Mouse (Mus musculus) cerebellum, adult 2 months (tissue): Measurements from ENCODE around the gene Eda.

Source experiments
- CTCF ChIP-seq: fragments of 200-500 bp; IDR thresholded peaks from 2 replicates; pipeline ENCODE4 v1.5.1; 2011; ENCODE audit warnings: low read depth, mild to moderate bottlenecking, control low read depth, low read length, moderate library complexity, borderline replicate concordance; ENCODE audit not compliant: insufficient read depth
- POLR2A ChIP-seq: fragments of 200-500 bp; IDR thresholded peaks from 2 replicates; pipeline ENCODE4 v1.6.1; 2011; ENCODE audit warnings: low read length, control low read depth, borderline replicate concordance; ENCODE audit not compliant: insufficient read depth

GRCm38 (mm10) chrX:100401657-100402056 lies 426.3 kb downstream of the Eda start:
- TF ChIP-seq CTCF: no peak
- no peak for TF ChIP-seq POLR2A
